Mouse (Mus musculus) induced T-regulatory cell, adult 2 months (primary cell): ENCODE data around the gene Olfr1417.
"Not testable (repeated sequence)": the region's sequence is repeated elsewhere in the genome, so short reads cannot be mapped to it uniquely, and the experiment has no call there.

Experiments used
- DNase-seq: peaks from one replicate; pipeline ENCODE4 v3.0.0-alpha.2; 2012; ENCODE audit warnings: low read depth

Olfr1417 gene

GRCm38 (mm10) chr19:11839119-11839518 lies at the start of gene Olfr1417:
Gene Olfr1417, minus strand, starts transcription at chr19:11839219.
- no peak for DNase-seq

- no peak for DNase-seq
Measured at GRCm38 (mm10) chr19:11886265-11886664, 47.2 kb upstream of the Olfr1417 start, which contains the start of gene Olfr1420. Gene Olfr1420, plus strand, starts transcription at chr19:11886565.

GRCm38 (mm10) chr19:11878404-11878803 lies 39.4 kb upstream of the Olfr1417 start:
- not testable (repeated sequence) for DNase-seq

GRCm38 (mm10) chr19:11875006-11875405 lies 36.0 kb upstream of the Olfr1417 start, which contains the start of gene Olfr1419:
Gene Olfr1419, minus strand, starts transcription at chr19:11875106.
- DNase-seq = no peak

- no peak for DNase-seq
Measured at GRCm38 (mm10) chr19:11867837-11868236, 28.8 kb upstream of the Olfr1417 start.

GRCm38 (mm10) chr19:11860966-11861365 lies 21.9 kb upstream of the Olfr1417 start, which contains the start of gene Olfr1418:
Gene Olfr1418, minus strand, starts transcription at chr19:11861066.
- DNase-seq = no peak

GRCm38 (mm10) chr19:11856506-11856905 lies 17.5 kb upstream of the Olfr1417 start:
- DNase-seq = no peak

GRCm38 (mm10) chr19:11854821-11855220 lies 15.8 kb upstream of the Olfr1417 start:
- no peak for DNase-seq

- DNase-seq = no peak
Measured at GRCm38 (mm10) chr19:11852652-11853051, 13.6 kb upstream of the Olfr1417 start.

GRCm38 (mm10) chr19:11846333-11846732 lies 7.3 kb upstream of the Olfr1417 start:
- no peak for DNase-seq

GRCm38 (mm10) chr19:11823346-11824065 lies 15.5 kb downstream of the Olfr1417 start:
- DNase-seq = no peak

GRCm38 (mm10) chr19:11820211-11820610 lies 18.8 kb downstream of the Olfr1417 start:
- DNase-seq = no peak

- peak; percentile 64 for DNase-seq
Measured at GRCm38 (mm10) chr19:11819800-11820199, 19.2 kb downstream of the Olfr1417 start.

- DNase-seq = peak; percentile 36
Measured at GRCm38 (mm10) chr19:11819143-11819700, 19.8 kb downstream of the Olfr1417 start, which contains the start of gene Stx3. Gene Stx3, minus strand, starts transcription at chr19:11819403.

- peak; percentile 46 for DNase-seq
Measured at GRCm38 (mm10) chr19:11818199-11819142, 20.5 kb downstream of the Olfr1417 start.

GRCm38 (mm10) chr19:11817586-11817985 lies 21.4 kb downstream of the Olfr1417 start:
- peak; percentile 10 for DNase-seq

- DNase-seq = no peak
Measured at GRCm38 (mm10) chr19:11816706-11817105, 22.3 kb downstream of the Olfr1417 start.

- no peak for DNase-seq
Measured at GRCm38 (mm10) chr19:11814742-11815333, 24.2 kb downstream of the Olfr1417 start.

- no peak for DNase-seq
Measured at GRCm38 (mm10) chr19:11813649-11814048, 25.4 kb downstream of the Olfr1417 start.

GRCm38 (mm10) chr19:11813136-11813535 lies 25.9 kb downstream of the Olfr1417 start:
- no peak for DNase-seq

- DNase-seq = no peak
Measured at GRCm38 (mm10) chr19:11811688-11812365, 27.2 kb downstream of the Olfr1417 start.
